Mouse (Mus musculus) neural tube, embryonic 14.5 days (tissue): ENCODE results near the gene Pxmp2. TPM values are rescaled to one million over a fixed set of nuclear protein-coding genes. Genes with fewer than 3 reads are reported as not detected.

ENCODE experiments used
- polyA plus RNA-seq: library from polyadenylated mRNA; unstranded; fragments of >200 nt; fragmentation: Nextera tagmentation; extraction: Ambion mirVana; gene quantifications from 2 replicates; pipeline ENCODE4 v1.2.1, GENCODE M21; 2014

The Pxmp2 gene
- polyA plus RNA-seq, 1 experiment from 2014 or later: 11.9 TPM

Other genes with a start within 250 kb of the Pxmp2 start
- 5.3 and 7.5 TPM in 2 replicates for gene Gm17655, start 213.7 kb downstream of the Pxmp2 start, polyA plus RNA-seq
- gene Gm35315, start 191.8 kb downstream of the Pxmp2 start, polyA plus RNA-seq: 0.33 and 0.50 TPM in 2 replicates
- gene Plcxd1, start 186.2 kb downstream of the Pxmp2 start, polyA plus RNA-seq: 2.0 and 2.7 TPM in 2 replicates
- 57.3 and 61.5 TPM in 2 replicates for gene Gtpbp6, start 178.0 kb downstream of the Pxmp2 start, polyA plus RNA-seq
- gene Zfp605, start 176.1 kb downstream of the Pxmp2 start, polyA plus RNA-seq: 12.2 and 17.1 TPM in 2 replicates
- gene Chfr, start 150.3 kb downstream of the Pxmp2 start, polyA plus RNA-seq: 101 and 108 TPM in 2 replicates
- 30.4 and 31.5 TPM in 2 replicates for gene Golga3, start 109.5 kb downstream of the Pxmp2 start, polyA plus RNA-seq
- gene Ankle2, start 55.2 kb downstream of the Pxmp2 start, polyA plus RNA-seq: 30.4 and 33.8 TPM in 2 replicates
- 111 and 113 TPM in 2 replicates for gene Pgam5, start 16.3 kb downstream of the Pxmp2 start, polyA plus RNA-seq
- 5.9 and 8.2 TPM in 2 replicates for gene Pole, start 120 bp upstream of the Pxmp2 start, polyA plus RNA-seq
- gene P2rx2, start 57.0 kb upstream of the Pxmp2 start, polyA plus RNA-seq: 9.0 and 10.0 TPM in 2 replicates
- not detected in 2 replicates for gene Lrcol1, start 58.5 kb upstream of the Pxmp2 start, polyA plus RNA-seq
- 21.2 and 23.5 TPM in 2 replicates for gene Fbrsl1, start 162.3 kb upstream of the Pxmp2 start, polyA plus RNA-seq